Mouse (Mus musculus) layer of hippocampus, adult 9-11 months (tissue): ENCODE measurements around the gene AI593442.

Source experiments
- DNase-seq: peaks from one replicate; pipeline ENCODE4 v3.0.0; 2022

AI593442 gene

GRCm38 (mm10) chr9:52679362-52679947 lies at the start of gene AI593442:
TSS of gene AI593442 (minus strand) at chr9:52679780.
- peak; percentile 71 for DNase-seq

GRCm38 (mm10) chr9:52728806-52729205 lies 49.2 kb upstream of the AI593442 start:
- no peak for DNase-seq

DNA sequence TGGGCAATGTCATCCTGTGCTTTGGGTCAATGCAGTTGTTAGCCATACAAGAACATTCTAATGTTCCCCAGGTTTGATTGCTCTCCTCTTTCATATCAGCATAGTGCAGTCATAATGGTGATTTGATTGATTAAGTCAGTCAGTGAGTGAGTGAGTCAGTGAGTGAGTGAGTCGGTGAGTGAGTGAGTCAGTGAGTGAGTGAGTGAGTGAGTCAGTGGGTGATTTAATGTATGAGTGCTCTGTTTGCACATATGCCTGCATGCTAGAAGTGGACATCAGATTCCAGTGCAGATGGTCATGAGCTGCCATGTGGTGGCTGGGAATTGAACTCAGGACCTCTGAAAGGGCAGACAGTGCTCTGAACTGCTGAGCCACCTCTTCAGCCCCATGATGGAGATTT lies 43.0 kb upstream of the AI593442 start:
- DNase-seq: no peak

- peak; percentile 5 for DNase-seq
Measured at GRCm38 (mm10) chr9:52719562-52719961, 40.0 kb upstream of the AI593442 start.

- peak; percentile 32 for DNase-seq
Measured at GRCm38 (mm10) chr9:52680036-52680435, 456 bp upstream of the AI593442 start.

DNA sequence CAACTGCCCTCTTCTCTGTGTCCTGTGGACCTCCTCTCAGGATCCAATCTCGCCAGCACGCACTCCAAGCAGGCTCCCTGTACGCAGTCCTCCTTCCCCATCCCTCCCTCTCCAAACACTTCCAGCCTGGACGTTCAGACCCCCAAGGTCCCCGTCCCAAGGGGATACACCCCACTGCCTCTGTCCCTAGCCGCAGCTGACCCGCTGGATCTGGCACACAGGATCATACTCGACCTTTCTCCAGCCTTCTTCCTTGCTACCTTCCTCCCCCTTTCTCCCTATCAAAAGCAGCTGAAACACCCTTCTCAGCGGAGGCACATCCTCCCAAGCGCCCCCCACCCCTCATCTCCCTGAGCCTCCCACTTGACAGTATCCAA lies 753 bp downstream of the AI593442 start:
- no peak for DNase-seq

- peak; percentile 26 for DNase-seq
Measured at GRCm38 (mm10) chr9:52678179-52678838, 1.3 kb downstream of the AI593442 start.

DNA sequence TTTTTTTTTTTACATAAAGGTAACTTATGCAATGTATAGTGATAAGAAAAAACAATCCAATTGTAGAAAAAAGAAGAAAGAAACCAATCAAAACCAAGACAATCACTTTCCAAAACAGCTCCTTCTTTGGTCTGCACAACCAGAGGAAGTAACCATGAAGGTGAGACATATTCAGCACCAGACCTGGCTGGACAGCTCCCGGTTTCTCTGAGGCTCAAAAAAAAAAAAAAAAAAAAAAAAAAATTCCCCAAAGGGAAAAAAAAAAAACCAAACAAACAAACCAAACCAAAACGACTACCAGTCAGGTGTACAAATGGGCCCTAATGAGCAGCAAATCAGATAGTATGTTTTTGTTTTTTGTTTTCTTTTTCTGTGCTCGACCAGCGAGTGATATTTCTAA lies 3.0 kb downstream of the AI593442 start:
- no peak for DNase-seq

DNA sequence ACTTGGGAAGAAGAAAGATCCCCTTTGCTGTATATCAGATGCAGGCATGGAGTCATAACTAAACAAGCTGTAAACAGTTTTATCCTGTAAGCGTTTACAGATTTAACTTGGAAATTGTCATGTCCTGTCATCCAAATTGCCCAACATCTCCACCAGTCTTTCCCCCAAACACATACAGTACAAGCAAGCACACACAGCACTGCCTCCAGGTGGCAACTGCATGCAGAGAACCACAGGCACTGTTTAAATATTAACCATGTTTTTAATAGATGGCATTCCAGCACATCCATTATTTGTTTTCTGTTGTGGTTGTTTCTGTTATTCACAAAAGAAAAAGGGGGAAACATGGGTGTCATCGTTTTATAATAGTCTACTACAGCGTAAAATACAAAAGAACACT lies 3.6 kb downstream of the AI593442 start:
- no peak for DNase-seq

DNA sequence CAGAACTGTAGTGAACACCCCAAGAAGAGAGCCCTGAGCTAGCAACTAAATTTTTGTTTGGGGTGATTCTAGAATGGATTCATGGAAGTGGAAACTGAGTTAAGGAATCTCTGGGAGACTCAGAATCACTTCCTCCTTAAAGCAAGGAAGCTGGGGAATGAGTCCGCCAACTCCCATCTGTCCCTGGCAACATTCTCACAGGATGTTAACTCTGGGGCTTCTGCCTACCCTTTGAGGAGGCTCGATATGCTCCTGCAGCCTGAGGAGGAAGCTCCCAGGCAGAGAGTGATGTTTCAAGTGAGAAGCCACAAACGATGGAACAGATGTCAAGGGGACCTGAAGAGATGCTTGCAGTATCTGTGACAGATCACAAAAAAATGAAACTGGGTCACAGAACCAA lies 18.2 kb downstream of the AI593442 start:
- peak; percentile 58 for DNase-seq

GRCm38 (mm10) chr9:52650341-52650951 lies 29.1 kb downstream of the AI593442 start:
- DNase-seq: no peak

GRCm38 (mm10) chr9:52645312-52645711 lies 34.3 kb downstream of the AI593442 start:
- no peak for DNase-seq

GRCm38 (mm10) chr9:52644626-52645025 lies 35.0 kb downstream of the AI593442 start:
- DNase-seq: no peak

GRCm38 (mm10) chr9:52644156-52644555 lies 35.4 kb downstream of the AI593442 start:
- no peak for DNase-seq

DNA sequence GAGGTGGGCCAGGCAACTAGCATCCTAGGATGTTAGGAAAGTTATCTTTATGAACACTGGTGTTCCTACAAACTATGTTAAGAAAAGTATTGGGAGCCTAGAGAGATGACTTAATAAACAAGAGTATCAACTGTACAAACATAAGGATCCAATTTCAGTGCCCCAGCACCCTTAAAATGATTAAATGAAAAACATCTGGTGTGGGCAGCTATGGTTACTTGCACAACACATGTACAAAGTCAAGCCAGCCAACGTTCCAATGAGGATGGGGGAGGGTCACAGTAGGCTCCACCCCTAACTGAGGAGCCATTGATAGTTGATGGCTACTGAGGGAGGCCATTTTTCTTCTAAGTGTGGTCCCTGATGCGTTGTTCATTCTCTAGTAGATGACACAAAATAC lies 43.6 kb downstream of the AI593442 start:
- no peak for DNase-seq

DNA sequence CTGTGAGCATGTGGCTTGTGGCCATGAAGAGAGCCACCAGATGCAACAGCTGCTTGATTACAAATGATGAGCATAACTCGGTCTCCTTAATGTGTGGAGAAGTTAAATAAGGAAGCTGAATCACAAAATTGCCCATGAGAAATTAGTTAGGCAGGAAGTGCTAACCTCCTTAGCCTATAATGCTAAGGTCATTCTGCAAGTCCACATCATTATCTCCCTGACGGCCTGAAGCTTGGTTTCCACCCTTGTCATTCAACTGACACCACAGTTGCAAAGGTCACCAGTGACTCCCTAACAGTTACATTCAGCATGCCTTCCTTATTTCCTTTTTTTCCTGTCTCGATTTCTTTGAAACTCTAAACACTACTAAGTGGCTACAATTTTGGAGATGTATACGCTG lies 55.7 kb downstream of the AI593442 start:
- no peak for DNase-seq
